Mouse (Mus musculus) E14TG2a.4 (cell line): ENCODE data around the gene Mettl24.

Experiments used
- CTCF ChIP-seq: conservative IDR thresholded peaks from 2 replicates; pipeline ENCODE4 v1.5.1; 2014; ENCODE audit warnings: low read length
- NANOG ChIP-seq: IDR thresholded peaks from 2 replicates; pipeline ENCODE4 v1.6.1; 2014; ENCODE audit warnings: borderline replicate concordance, low read length, mixed read lengths
- POU5F1 ChIP-seq: IDR thresholded peaks from 2 replicates; pipeline ENCODE4 v1.6.1; 2014; ENCODE audit warnings: low read length, borderline replicate concordance

DNA sequence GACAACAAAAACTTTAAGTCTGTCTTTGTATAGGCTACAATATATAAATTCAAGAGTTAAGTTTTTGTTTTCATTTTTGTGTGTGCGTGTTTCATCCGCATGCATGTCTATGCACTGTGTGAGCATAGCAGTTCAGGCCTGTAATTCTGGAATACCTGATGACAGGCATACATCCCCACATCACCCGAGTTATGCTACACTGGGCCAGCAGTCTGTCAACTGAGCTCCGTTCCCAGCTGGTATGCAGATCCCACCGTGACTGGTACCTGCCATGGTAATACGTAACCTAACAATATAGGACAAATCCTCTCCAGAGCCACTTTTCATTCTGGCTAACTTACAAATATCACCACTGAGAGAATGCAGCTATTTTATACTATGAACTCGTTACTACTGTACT is 173.6 kb downstream of the Mettl24 start:
- TF ChIP-seq CTCF (no peak), NANOG (no peak), POU5F1 (no peak)
